Mouse (Mus musculus): ENCODE data around the gene Olfr96.

Olfr96 gene

DNA sequence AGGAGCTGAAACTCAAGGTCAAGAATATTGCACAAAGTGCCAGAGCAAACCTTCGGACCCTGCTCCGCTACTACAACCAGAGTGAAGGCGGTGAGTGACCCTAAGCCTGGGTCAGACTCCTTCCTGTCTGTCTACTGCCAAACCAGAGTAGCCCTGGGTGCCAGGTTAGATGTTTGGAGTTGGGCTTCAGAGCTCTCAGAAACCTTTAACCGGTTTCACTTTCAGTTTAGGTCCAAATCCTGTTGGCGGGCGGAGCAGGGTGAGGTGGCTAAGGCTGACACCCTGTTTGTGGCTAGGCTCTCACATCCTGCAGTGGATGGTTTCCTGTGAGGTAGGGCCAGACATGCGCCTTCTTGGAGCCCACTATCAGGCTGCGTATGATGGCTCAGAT lies 50.8 kb downstream of the Olfr96 start:
- DNase-seq (ENCODE audit: low spot score), result peak; percentile 33

DNA sequence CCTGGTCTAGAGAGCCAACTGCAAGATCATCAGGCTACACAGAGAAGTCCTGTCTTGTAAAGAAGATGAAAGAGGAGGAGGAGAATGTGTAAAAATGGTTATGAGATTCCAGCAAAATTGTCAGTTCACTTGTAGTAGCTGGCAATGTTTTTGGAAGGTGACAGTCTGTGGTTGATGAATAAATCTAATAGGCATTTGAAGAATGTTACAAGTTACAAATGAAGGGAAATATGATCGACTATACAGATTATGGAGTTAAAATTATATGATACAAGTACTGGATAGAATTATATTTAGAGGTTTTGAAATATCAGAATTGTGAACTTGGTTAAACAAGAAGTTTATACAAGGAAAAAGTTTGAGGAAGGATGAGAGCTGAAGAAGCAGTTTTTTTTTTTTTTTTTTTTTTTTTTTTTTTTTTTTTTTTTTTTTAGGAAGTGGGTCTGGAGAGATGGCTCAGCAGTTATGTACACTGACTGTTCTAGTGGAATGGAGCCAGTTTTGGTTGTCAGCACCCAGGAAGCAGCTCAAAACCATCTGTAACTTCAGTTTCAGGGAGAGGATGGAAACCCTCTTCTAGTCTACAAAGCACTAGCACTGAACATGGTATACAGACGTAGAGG lies 55.8 kb downstream of the Olfr96 start:
- no peak for DNase-seq (ENCODE audit: low spot score)

Measured in urinary bladder, postnatal 25 days (tissue).